Mouse (Mus musculus): ENCODE data around the gene Ncan. TPM values are rescaled to one million over a fixed set of nuclear protein-coding genes. Genes with fewer than 3 reads are reported as not detected.
"Not testable (repeated sequence)": the region's sequence is repeated elsewhere in the genome, so short reads cannot be mapped to it uniquely, and the experiment has no call there.

The Ncan gene
- polyA plus RNA-seq, 1 experiment from 2014 or later: 0.31 TPM

- no peak for ATAC-seq (ENCODE audit: insufficient number of reproducible peaks, low FRiP score)
- 89% methylated on average over 2 of the region's 2 CpGs for WGBS
- no peak overlapping the region for H3K9ac ChIP-seq
Measured at GRCm38 (mm10) chr8:70081976-70082375, 38.7 kb downstream of the Ncan start.

DNA sequence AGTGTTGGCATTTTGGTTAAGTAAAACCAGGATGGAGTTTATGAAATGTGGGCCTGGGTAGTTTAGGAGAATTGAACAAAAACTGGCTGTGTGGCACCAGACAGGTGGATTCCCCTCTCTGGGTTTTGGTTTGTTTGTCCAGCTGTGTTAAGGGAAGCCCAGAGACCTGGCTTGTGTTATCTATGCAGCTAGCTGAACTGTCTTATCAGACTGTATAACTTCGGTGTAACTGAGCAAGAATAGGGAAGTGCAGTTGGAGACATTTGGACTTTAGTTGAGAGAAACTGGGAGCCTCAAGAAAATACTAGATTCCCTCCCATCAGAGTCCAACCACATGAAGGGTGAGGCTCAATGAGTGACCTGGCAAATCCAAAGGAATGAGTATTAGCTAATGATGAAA lies 47.0 kb downstream of the Ncan start:
- Histone ChIP-seq H3K9ac (no peak overlapping the region), H3K4me2 (no peak overlapping the region), H3K4me1 (replicated peaks) (peaks cover 17% of the 10 kb centered on the region), H3K36me3 (peaks cover 30% of the 10 kb centered on the region), H3K27me3 (replicated peaks) (no peaks in the 10 kb centered on the region), H3K9me3 (replicated peaks) (no peaks in the 10 kb centered on the region), H3K27ac (ENCODE audit: poor library complexity, severe bottlenecking) (no peak overlapping the region), H3K4me3 (no peak overlapping the region)
- ATAC-seq (ENCODE audit: insufficient number of reproducible peaks, low FRiP score): no peak
- 42% methylated on average over 1 of the region's 1 CpGs for WGBS

More at GRCm38 (mm10) chr8:70081976-70082375, 38.7 kb downstream of the Ncan start:
- Histone ChIP-seq H3K36me3 (no peaks in the 10 kb centered on the region), H3K27me3 (replicated peaks) (peaks cover 55% of the 10 kb centered on the region), H3K9me3 (replicated peaks) (no peaks in the 10 kb centered on the region), H3K4me2 (no peak overlapping the region), H3K4me1 (replicated peaks) (peaks cover 30% of the 10 kb centered on the region), H3K27ac (ENCODE audit: poor library complexity, severe bottlenecking) (no peak overlapping the region), H3K4me3 (no peak overlapping the region)

GRCm38 (mm10) chr8:70073120-70073519 lies 47.6 kb downstream of the Ncan start:
- H3K27ac ChIP-seq (ENCODE audit: poor library complexity, severe bottlenecking): no peak overlapping the region
- no peak for ATAC-seq (ENCODE audit: insufficient number of reproducible peaks, low FRiP score)
- no peaks in the 10 kb centered on the region for H3K9me3 ChIP-seq (replicated peaks)
- peak overlapping the region; percentile 77 for H3K4me2 ChIP-seq
- H3K36me3 ChIP-seq: peaks cover 36% of the 10 kb centered on the region
- peaks cover 20% of the 10 kb centered on the region for H3K4me1 ChIP-seq (replicated peaks)
- WGBS: 52% methylated on average over 8 of the region's 8 CpGs
- peak overlapping the region; percentile 63 for H3K9ac ChIP-seq
- no peaks in the 10 kb centered on the region for H3K27me3 ChIP-seq (replicated peaks)
- H3K4me3 ChIP-seq: peak overlapping the region; percentile 40

DNA sequence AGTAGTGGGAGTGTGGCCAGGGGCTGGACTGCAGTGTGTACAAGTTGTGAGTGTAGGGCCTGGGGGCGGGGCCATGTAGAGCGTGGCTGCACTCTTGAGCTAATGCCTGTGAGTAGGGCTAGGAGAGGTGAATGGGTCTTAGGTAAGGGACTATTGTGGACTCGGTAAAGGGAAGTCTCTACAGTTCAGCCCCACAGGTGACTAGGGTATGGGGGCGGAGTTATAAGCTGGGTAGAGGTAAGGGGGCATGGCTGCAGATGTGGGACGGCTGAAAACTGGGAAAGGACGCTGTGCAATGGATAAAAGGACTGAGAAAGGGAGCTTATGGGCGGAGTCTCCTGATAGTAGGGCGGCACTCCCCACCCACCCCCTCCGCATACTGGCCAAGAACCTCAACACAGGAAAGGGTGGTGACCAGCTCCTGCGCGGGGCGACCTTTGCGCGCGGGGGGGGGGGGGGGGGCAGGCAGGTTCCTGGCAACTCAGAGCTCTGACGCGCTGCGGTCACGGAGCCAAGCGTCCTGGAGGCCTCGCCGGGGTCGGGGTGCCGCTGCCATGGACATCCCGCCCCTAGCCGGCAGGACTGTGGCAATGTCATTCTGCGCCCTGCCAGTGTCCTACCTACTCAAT lies 48.1 kb downstream of the Ncan start, which contains the start of gene Tm6sf2:
Gene Tm6sf2, plus strand, starts transcription at position 484 of the 629 bp plus-strand sequence.
- H3K27ac ChIP-seq (ENCODE audit: poor library complexity, severe bottlenecking): no peak within 1 kb of the TSS
- no peaks in the 10 kb centered on the region for H3K9me3 ChIP-seq (replicated peaks)
- H3K36me3 ChIP-seq: peaks cover 41% of the 10 kb centered on the region
- peak within 1 kb of the TSS; percentile 63 for H3K9ac ChIP-seq
- ATAC-seq (ENCODE audit: insufficient number of reproducible peaks, low FRiP score): peak; percentile 65
- H3K4me2 ChIP-seq: peak within 1 kb of the TSS; percentile 77
- no peaks in the 10 kb centered on the region for H3K27me3 ChIP-seq (replicated peaks)
- 7% methylated on average over 26 of the region's 27 CpGs for WGBS
- peaks cover 20% of the 10 kb centered on the region for H3K4me1 ChIP-seq (replicated peaks)
- H3K4me3 ChIP-seq: peak within 1 kb of the TSS; percentile 40

- H3K9ac ChIP-seq: no peak overlapping the region
- peaks cover 20% of the 10 kb centered on the region for H3K4me1 ChIP-seq (replicated peaks)
- H3K27me3 ChIP-seq (replicated peaks): no peaks in the 10 kb centered on the region
- H3K36me3 ChIP-seq: peaks cover 46% of the 10 kb centered on the region
- 70% methylated on average over 2 of the region's 2 CpGs for WGBS
- H3K4me3 ChIP-seq: no peak overlapping the region
- H3K9me3 ChIP-seq (replicated peaks): no peaks in the 10 kb centered on the region
- no peak overlapping the region for H3K27ac ChIP-seq (ENCODE audit: poor library complexity, severe bottlenecking)
- peak overlapping the region; percentile 77; the same call in 1 of the 2 replicates for H3K4me2 ChIP-seq
- no peak for ATAC-seq (ENCODE audit: insufficient number of reproducible peaks, low FRiP score)
Measured at GRCm38 (mm10) chr8:70071836-70072440, 48.7 kb downstream of the Ncan start.

- no peak overlapping the region for H3K4me3 ChIP-seq
- H3K36me3 ChIP-seq: peaks cover 91% of the 10 kb centered on the region
- ATAC-seq (ENCODE audit: insufficient number of reproducible peaks, low FRiP score): no peak
- no peaks in the 10 kb centered on the region for H3K4me1 ChIP-seq (replicated peaks)
- H3K27me3 ChIP-seq (replicated peaks): no peaks in the 10 kb centered on the region
- no peak overlapping the region for H3K27ac ChIP-seq (ENCODE audit: poor library complexity, severe bottlenecking)
- whole genome bisulfite sequencing: 77% methylated on average over 1 of the region's 1 CpGs
- no peak overlapping the region for H3K4me2 ChIP-seq
- H3K9me3 ChIP-seq (replicated peaks): no peaks in the 10 kb centered on the region
- H3K9ac ChIP-seq: no peak overlapping the region
Measured at GRCm38 (mm10) chr8:70057721-70058120, 63.0 kb downstream of the Ncan start.

GRCm38 (mm10) chr8:70050434-70050833 lies 70.2 kb downstream of the Ncan start:
- 90% methylated on average over 5 of the region's 5 CpGs for WGBS
- not testable (repeated sequence) for ATAC-seq (ENCODE audit: insufficient number of reproducible peaks, low FRiP score); H3K4me3 ChIP-seq; H3K27me3 ChIP-seq (replicated peaks); H3K9me3 ChIP-seq (replicated peaks); H3K4me2 ChIP-seq; H3K27ac ChIP-seq (ENCODE audit: poor library complexity, severe bottlenecking); H3K4me1 ChIP-seq (replicated peaks); H3K9ac ChIP-seq
- peaks cover 65% of the 10 kb centered on the region for H3K36me3 ChIP-seq

DNA sequence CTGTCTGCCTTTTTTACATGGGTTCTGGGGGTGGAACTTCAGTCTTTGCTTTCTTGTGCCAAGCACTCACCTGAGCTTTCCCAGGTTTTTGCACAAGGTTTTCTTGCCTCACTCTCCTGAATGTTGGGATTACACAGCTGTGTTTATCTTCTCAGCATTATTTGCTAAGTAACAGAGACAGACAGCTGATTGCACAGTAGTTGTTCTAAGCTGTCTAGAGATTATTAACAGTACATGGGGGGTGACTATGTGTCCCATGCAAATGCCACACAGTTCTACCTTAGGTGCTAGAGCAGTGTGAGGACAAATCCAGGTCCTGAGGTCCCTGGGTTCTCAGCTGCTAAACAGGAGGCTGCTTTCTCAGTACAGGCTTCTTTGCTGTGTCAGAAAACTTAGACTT lies 71.0 kb downstream of the Ncan start:
- Histone ChIP-seq H3K4me2 (no peak overlapping the region), H3K9ac (no peak overlapping the region), H3K36me3 (peaks cover 57% of the 10 kb centered on the region), H3K9me3 (replicated peaks) (no peaks in the 10 kb centered on the region), H3K4me1 (replicated peaks) (no peaks in the 10 kb centered on the region; the same call in 1 of the 2 replicates), H3K27ac (ENCODE audit: poor library complexity, severe bottlenecking) (no peak overlapping the region), H3K27me3 (replicated peaks) (no peaks in the 10 kb centered on the region), H3K4me3 (no peak overlapping the region)
- ATAC-seq (ENCODE audit: insufficient number of reproducible peaks, low FRiP score): no peak

DNA sequence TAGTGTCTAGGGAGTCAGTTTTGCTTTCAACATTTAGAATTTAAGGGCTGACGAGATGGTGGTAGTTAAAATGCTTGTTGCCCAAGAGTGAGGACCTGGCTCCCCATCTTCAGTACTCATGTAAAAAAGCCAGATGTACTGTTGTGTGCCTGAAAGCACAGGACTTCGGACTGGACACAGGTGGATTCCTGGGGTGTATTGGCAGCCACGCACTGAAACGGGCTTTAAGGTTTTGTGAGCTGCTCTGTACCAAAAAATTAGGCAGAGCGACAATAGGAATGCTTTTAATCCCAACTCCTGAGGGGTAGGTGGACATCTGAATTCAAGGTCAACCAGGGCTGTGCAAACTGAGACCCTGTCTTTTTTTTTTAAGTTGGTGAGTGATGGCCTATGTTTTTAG lies 76.7 kb downstream of the Ncan start:
- H3K4me2 ChIP-seq: peak overlapping the region; percentile 94
- H3K9me3 ChIP-seq (replicated peaks): no peaks in the 10 kb centered on the region
- peaks cover 31% of the 10 kb centered on the region for H3K4me1 ChIP-seq (replicated peaks)
- no peak for ATAC-seq (ENCODE audit: insufficient number of reproducible peaks, low FRiP score)
- WGBS: 86% methylated on average over 5 of the region's 5 CpGs
- no peaks in the 10 kb centered on the region for H3K27me3 ChIP-seq (replicated peaks)
- no peak overlapping the region for H3K27ac ChIP-seq (ENCODE audit: poor library complexity, severe bottlenecking)
- peaks cover 13% of the 10 kb centered on the region for H3K36me3 ChIP-seq
- H3K9ac ChIP-seq: peak overlapping the region; percentile 95; the same call in 1 of the 2 replicates
- peak overlapping the region; percentile 93; the same call in 1 of the 2 replicates for H3K4me3 ChIP-seq

Data from heart, embryonic 12.5 days (tissue).